Mouse (Mus musculus): ENCODE measurements around the gene Slc38a10. TPM values are rescaled to one million over a fixed set of nuclear protein-coding genes. Genes with fewer than 3 reads are reported as not detected.

Slc38a10 gene
- 76.3 and 90.4 TPM in 2 replicates for polyA plus RNA-seq (2012; rRNA removed)

DNA sequence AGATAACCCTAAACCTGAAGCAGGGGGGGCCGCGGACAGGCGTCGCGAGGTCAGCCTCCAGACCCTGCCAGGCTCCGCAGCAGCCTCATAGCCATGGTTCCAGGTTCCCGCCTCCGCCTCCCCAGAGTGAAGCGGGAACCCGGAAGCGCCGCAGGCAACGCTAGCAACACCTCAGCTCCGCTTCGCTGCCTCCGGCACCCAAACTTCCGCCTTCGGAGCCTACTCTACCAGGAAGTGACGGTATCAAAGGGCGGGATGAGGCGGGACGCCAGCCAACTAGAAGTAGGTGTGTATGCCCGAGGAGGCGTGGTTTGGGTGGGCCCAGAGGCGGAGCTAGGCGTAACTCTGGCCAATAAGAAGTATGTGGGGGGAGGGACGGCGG lies at the start of gene Slc38a10:
Slc38a10 (minus strand) TSS at position 234 of the 382 bp plus-strand sequence.
- peaks cover 10% of the 10 kb centered on the region for H3K4me1 ChIP-seq (ENCODE audit: control insufficient read depth, insufficient read depth, low read length)
- peak within 1 kb of the TSS; percentile 96 for H3K4me3 ChIP-seq (ENCODE audit: control insufficient read depth, low read depth, low read length)
- no peaks in the 10 kb centered on the region for H3K36me3 ChIP-seq (ENCODE audit: control insufficient read depth, insufficient read depth, low read length)
- H3K27ac ChIP-seq (ENCODE audit: control insufficient read depth, insufficient read depth, low read depth, low read length): peak within 1 kb of the TSS; percentile 77
- H3K27me3 ChIP-seq (ENCODE audit: control insufficient read depth, insufficient read depth, low read length): no peaks in the 10 kb centered on the region
- TF ChIP-seq POLR2A (IDR thresholded peaks at IDR 0.05; ENCODE audit: control insufficient read depth, low read depth, low read length) (peak; percentile 76), CTCF (IDR thresholded peaks at IDR 0.05; ENCODE audit: control insufficient read depth, insufficient read depth, insufficient replicate concordance, low read depth, low read length) (no peak)

DNA sequence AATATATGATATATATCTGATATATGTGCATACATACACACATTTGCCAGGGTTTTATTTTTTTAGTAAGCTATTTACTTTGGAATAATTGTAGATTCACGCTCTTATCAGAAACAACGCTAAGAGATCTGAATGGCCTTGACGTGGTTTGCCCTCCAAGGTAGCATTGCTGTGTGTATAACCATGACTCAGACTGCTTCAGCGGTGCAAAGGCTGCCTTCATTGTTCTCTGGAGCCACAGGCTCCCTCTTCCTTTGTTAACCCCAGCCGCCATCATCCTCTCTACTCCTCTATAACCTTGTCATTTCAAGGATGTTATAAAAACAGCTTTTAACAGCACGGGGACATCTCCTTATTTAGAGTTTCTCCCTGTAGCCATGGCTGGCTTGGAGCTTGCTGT lies 49.5 kb upstream of the Slc38a10 start:
- Histone ChIP-seq H3K4me1 (ENCODE audit: control insufficient read depth, insufficient read depth, low read length) (no peaks in the 10 kb centered on the region), H3K36me3 (ENCODE audit: control insufficient read depth, insufficient read depth, low read length) (no peaks in the 10 kb centered on the region), H3K4me3 (ENCODE audit: control insufficient read depth, low read depth, low read length) (no peak overlapping the region), H3K27me3 (ENCODE audit: control insufficient read depth, insufficient read depth, low read length) (no peaks in the 10 kb centered on the region), H3K27ac (ENCODE audit: control insufficient read depth, insufficient read depth, low read depth, low read length) (no peak overlapping the region)
- no peak for TF ChIP-seq POLR2A (IDR thresholded peaks at IDR 0.05; ENCODE audit: control insufficient read depth, low read depth, low read length)
- TF ChIP-seq CTCF (IDR thresholded peaks at IDR 0.05; ENCODE audit: control insufficient read depth, insufficient read depth, insufficient replicate concordance, low read depth, low read length): no peak

- no peak overlapping the region for H3K4me3 ChIP-seq (ENCODE audit: control insufficient read depth, low read depth, low read length)
- no peaks in the 10 kb centered on the region for H3K36me3 ChIP-seq (ENCODE audit: control insufficient read depth, insufficient read depth, low read length)
- H3K27me3 ChIP-seq (ENCODE audit: control insufficient read depth, insufficient read depth, low read length): no peaks in the 10 kb centered on the region
- H3K4me1 ChIP-seq (ENCODE audit: control insufficient read depth, insufficient read depth, low read length): no peaks in the 10 kb centered on the region
- no peak overlapping the region for H3K27ac ChIP-seq (ENCODE audit: control insufficient read depth, insufficient read depth, low read depth, low read length)
- TF ChIP-seq POLR2A (IDR thresholded peaks at IDR 0.05; ENCODE audit: control insufficient read depth, low read depth, low read length) (no peak), CTCF (IDR thresholded peaks at IDR 0.05; ENCODE audit: control insufficient read depth, insufficient read depth, insufficient replicate concordance, low read depth, low read length) (no peak)
Measured at GRCm38 (mm10) chr11:120199766-120200165, 48.6 kb upstream of the Slc38a10 start.

- Histone ChIP-seq H3K36me3 (ENCODE audit: control insufficient read depth, insufficient read depth, low read length) (no peaks in the 10 kb centered on the region), H3K27me3 (ENCODE audit: control insufficient read depth, insufficient read depth, low read length) (no peaks in the 10 kb centered on the region), H3K27ac (ENCODE audit: control insufficient read depth, insufficient read depth, low read depth, low read length) (no peak overlapping the region), H3K4me1 (ENCODE audit: control insufficient read depth, insufficient read depth, low read length) (no peaks in the 10 kb centered on the region), H3K4me3 (ENCODE audit: control insufficient read depth, low read depth, low read length) (no peak overlapping the region)
- TF ChIP-seq POLR2A (IDR thresholded peaks at IDR 0.05; ENCODE audit: control insufficient read depth, low read depth, low read length) (no peak), CTCF (IDR thresholded peaks at IDR 0.05; ENCODE audit: control insufficient read depth, insufficient read depth, insufficient replicate concordance, low read depth, low read length) (no peak)
Measured at GRCm38 (mm10) chr11:120198831-120199230, 47.7 kb upstream of the Slc38a10 start.

DNA sequence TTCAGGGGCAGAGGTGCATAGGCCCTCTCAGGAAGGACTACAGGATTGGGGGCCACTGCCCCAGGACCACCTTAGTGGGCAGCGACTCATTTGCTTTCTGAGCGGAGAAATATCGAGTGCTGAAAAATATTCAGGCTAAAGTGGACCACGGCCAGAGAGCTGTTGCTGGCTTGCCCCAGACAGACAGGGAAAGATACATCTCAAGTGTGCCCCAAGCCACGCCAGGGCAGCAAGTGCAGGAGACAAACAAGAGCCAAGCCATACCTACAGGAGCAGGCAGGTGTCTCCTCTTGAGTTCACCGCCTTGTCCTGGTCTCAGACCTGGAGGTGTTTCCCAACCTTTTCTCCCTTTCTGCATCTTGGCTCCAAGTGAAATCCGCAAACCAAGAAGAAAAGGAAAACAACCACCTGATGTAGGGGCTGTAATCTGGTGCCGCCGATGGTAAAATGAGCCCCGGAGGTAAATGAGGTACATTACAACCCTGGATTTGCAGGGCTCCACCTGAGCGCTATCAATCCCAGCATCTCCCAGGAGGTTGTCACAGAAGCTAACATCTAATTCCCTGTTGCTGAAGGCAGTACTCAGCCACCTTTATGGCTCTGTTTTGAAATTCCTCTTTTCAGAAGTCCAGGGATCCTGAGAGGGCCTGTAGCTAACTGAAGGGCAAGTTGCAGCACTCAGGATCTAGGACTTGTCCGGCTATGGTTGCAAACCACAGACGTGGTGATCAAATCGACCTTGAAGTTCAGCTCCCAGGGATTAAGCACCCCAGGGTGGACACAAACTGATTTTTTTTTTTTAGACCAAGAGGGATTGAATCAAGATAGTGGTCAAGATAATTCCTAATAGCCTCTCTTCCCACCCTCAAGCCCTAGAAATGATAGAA lies 39.6 kb upstream of the Slc38a10 start:
- Histone ChIP-seq H3K4me3 (ENCODE audit: control insufficient read depth, low read depth, low read length) (peak overlapping the region; percentile 28), H3K36me3 (ENCODE audit: control insufficient read depth, insufficient read depth, low read length) (no peaks in the 10 kb centered on the region), H3K27me3 (ENCODE audit: control insufficient read depth, insufficient read depth, low read length) (no peaks in the 10 kb centered on the region), H3K27ac (ENCODE audit: control insufficient read depth, insufficient read depth, low read depth, low read length) (peak overlapping the region; percentile 11; the same call in 1 of the 2 replicates), H3K4me1 (ENCODE audit: control insufficient read depth, insufficient read depth, low read length) (peaks cover 37% of the 10 kb centered on the region)
- TF ChIP-seq POLR2A (IDR thresholded peaks at IDR 0.05; ENCODE audit: control insufficient read depth, low read depth, low read length) (no peak), CTCF (IDR thresholded peaks at IDR 0.05; ENCODE audit: control insufficient read depth, insufficient read depth, insufficient replicate concordance, low read depth, low read length) (no peak)

DNA sequence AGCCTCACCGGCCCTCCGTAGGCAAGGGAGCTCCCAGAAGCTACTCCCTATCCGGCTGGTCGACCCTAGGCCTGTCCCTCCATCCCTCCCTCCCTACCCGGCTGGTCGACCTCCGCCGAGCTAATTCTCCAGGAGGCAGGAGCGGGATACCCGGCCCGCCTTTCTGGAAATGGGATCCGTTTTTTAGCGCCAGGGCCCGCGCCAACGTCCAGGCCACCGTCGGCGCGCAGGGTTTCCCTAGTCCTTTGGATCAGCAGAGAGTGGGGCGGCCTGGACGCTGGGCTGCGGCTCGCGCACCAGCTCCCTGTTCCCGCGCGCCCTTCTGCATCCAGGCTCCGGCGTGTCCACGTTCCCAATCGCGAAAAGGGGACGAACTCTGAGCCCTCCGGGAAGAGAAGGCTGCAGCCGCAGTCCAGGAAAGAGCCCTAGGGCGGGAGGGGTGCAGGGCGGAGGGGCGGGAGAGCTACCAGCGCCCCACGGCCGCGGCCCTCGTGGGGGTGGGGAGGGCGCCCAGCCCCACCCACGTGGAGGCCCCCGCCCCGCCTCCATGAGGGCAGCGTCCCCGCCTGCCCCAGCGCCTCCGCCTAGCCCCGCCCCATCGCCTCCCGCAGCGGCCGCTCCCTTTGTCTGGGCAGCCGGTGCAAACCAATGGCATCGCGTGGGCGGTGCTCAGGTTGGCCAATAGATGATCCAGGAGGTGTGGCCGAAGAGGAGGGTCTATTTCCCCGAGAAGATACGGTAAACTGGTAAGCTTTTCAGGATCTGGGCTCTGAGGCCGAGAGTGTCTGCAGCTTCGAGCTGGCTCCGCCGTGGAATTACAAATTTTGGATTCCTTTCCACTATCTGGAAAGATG lies 38.5 kb upstream of the Slc38a10 start:
- peaks cover 47% of the 10 kb centered on the region for H3K4me1 ChIP-seq (ENCODE audit: control insufficient read depth, insufficient read depth, low read length)
- H3K36me3 ChIP-seq (ENCODE audit: control insufficient read depth, insufficient read depth, low read length): no peaks in the 10 kb centered on the region
- peak overlapping the region; percentile 82 for H3K4me3 ChIP-seq (ENCODE audit: control insufficient read depth, low read depth, low read length)
- TF ChIP-seq POLR2A (IDR thresholded peaks at IDR 0.05; ENCODE audit: control insufficient read depth, low read depth, low read length) (peak; percentile 23; the same call in 1 of the 2 replicates), CTCF (IDR thresholded peaks at IDR 0.05; ENCODE audit: control insufficient read depth, insufficient read depth, insufficient replicate concordance, low read depth, low read length) (no peak)
- H3K27ac ChIP-seq (ENCODE audit: control insufficient read depth, insufficient read depth, low read depth, low read length): peak overlapping the region; percentile 76
- H3K27me3 ChIP-seq (ENCODE audit: control insufficient read depth, insufficient read depth, low read length): no peaks in the 10 kb centered on the region
